In the genomic region with DNA sequence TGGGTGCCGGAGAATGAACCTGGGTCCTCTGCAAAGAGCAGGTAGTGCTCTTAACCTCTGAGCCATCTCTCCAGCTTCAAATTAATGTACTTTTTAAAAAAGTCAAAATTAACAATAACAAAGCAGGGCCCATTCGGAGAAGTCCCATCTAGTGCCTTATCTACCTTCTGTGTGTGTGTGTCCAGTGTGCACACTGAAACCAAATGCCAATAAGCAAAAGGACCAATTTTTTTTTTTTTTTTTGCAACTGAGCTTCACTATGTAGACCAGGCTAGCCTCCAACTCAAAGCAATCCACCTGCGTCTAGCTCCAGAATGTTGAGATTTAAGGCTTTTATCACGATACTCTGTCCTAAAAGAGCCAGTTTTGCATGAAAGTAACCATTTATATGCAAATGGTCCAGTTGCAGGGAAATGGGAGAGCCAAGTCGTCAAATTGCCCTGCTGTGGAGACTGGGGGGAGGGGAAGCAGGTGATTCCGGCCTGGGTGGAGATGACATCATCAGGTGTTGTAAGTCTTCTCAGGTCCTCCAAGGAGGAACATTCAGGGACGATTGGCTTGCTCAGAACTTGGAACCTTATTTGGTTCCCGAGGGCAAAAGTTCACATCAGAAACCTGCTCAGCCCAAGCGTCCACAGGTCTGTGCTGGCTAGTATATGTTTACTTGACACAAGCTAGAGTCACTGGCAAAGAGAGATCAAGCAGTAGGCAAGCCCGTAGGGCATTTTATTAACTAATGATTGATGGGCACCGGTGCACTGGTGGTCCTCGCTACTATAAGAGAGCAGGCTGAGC, we compare ENCODE assay signal across 21 mouse cellular contexts. TPM values are rescaled to one million over a fixed set of nuclear protein-coding genes. Genes with fewer than 3 reads are reported as not detected.
DNase-seq lines count a peak whose midpoint lies in the region; ATAC-seq and TF ChIP-seq lines count a peak whose summit lies in the region.
"Had no signal": no experiment of that assay in that cellular context is flagged by ENCODE, and none has a peak within 500 bp of the region (broad histone marks: within the 10 kb centered on the region; RNA-seq: fewer than 3 reads in every experiment).

No protein-coding gene starts in this region.

- no peaks in the 10 kb centered on the region for H3K27me3 ChIP-seq in lung, postnatal 0 days (replicated peaks; ENCODE audit: insufficient read depth, low read length)
- H3K27me3 ChIP-seq: embryonic facial prominence, embryonic 12.5 days; hindbrain, embryonic 12.5 days; limb, embryonic 13.5 days; liver, embryonic 15.5 days; Patski had no signal

- TF ChIP-seq CTCF in lung, postnatal 0 days (IDR thresholded peaks at IDR 0.05), result no peak

- no peaks in the 10 kb centered on the region for H3K4me1 ChIP-seq in lung, postnatal 0 days (ENCODE audit: insufficient read depth, low read depth, low read length)
- H3K4me1 ChIP-seq: embryonic facial prominence, embryonic 12.5 days; heart, embryonic 10.5 days; hindbrain, embryonic 12.5 days; limb, embryonic 13.5 days had no signal

- H3K4me3 ChIP-seq in lung, postnatal 0 days (ENCODE audit: low read depth, low read length), result no peak overlapping the region
- H3K4me3 ChIP-seq: embryonic facial prominence, embryonic 12.5 days; heart, embryonic 10.5 days; hindbrain, embryonic 12.5 days; limb, embryonic 13.5 days; liver, embryonic 15.5 days had no signal

- no peaks in the 10 kb centered on the region for H3K36me3 ChIP-seq in lung, postnatal 0 days (ENCODE audit: insufficient read depth, low read length)
- H3K36me3 ChIP-seq: embryonic facial prominence, embryonic 12.5 days; heart, embryonic 10.5 days; hindbrain, embryonic 12.5 days; limb, embryonic 13.5 days; liver, embryonic 15.5 days had no signal

- ATAC-seq in lung, postnatal 0 days, result no peak
- ATAC-seq: midbrain, embryonic 16.5 days; Patski had no signal

- DNase-seq in lung, postnatal 0 days (ENCODE audit: low spot score), result peak; percentile 17
- no peak for DNase-seq in lung, postnatal 10 days
- DNase-seq in kidney, adult 18-20 months, result peak; percentile 43
- peak; percentile 40 for DNase-seq in kidney, postnatal 10 days
- DNase-seq in cerebellum, adult 11 months, result no peak
- no peak for DNase-seq in adrenal gland, adult 18-20 months (ENCODE audit: low spot score in 2 of 2)
- no peak for DNase-seq in thymus, postnatal 4 days
- DNase-seq: adrenal gland, adult 2 months; cerebellum, adult 11-12 months; gastrocnemius, postnatal 25 days; heart, postnatal 10 days; lung, postnatal 14 days; retina, postnatal 1 day had no signal

- no peak overlapping the region for H3K9ac ChIP-seq in lung, postnatal 0 days (replicated peaks; ENCODE audit: low read depth)
- H3K9ac ChIP-seq: embryonic facial prominence, embryonic 12.5 days; hindbrain, embryonic 12.5 days; limb, embryonic 13.5 days; liver, embryonic 15.5 days had no signal

- H3K4me2 ChIP-seq in lung, postnatal 0 days (replicated peaks; ENCODE audit: low read depth, low read length), result no peak overlapping the region
- H3K4me2 ChIP-seq: embryonic facial prominence, embryonic 12.5 days; hindbrain, embryonic 12.5 days; limb, embryonic 13.5 days; liver, embryonic 15.5 days had no signal

- no peaks in the 10 kb centered on the region for H3K9me3 ChIP-seq in lung, postnatal 0 days (ENCODE audit: low read length)
- H3K9me3 ChIP-seq: embryonic facial prominence, embryonic 12.5 days; heart, embryonic 10.5 days; hindbrain, embryonic 12.5 days; limb, embryonic 13.5 days; liver, embryonic 15.5 days had no signal

- H3K27ac ChIP-seq in lung, postnatal 0 days (ENCODE audit: low read length), result no peak overlapping the region
- H3K27ac ChIP-seq: embryonic facial prominence, embryonic 12.5 days; heart, embryonic 10.5 days; hindbrain, embryonic 12.5 days; limb, embryonic 13.5 days; liver, embryonic 15.5 days had no signal

- TF ChIP-seq EP300 in lung, postnatal 0 days (IDR thresholded peaks at IDR 0.05), result no peak

- WGBS in lung, postnatal 0 days, result 61% methylated on average over 12 of the region's 12 CpGs

RNA-seq across cellular contexts. Expression of gene Hvcn1, which starts 15.1 kb away (rescaled TPM):
- 3.7 and 3.9 TPM in 2 replicates for polyA plus RNA-seq in lung, postnatal 0 days (2015; fragmentation: Nextera tagmentation; extraction: Ambion mirVana)
- total RNA-seq in adrenal gland, adult 18-20 months (2021), result 1 to 10 TPM; 1.8 to 8.5 TPM

RNA-seq across cellular contexts. Expression of gene Ppp1cc, which starts 33.4 kb away (rescaled TPM):
- 137 and 150 TPM in 2 replicates for polyA plus RNA-seq in lung, postnatal 0 days (2015; fragmentation: Nextera tagmentation; extraction: Ambion mirVana)
- total RNA-seq in adrenal gland, adult 18-20 months (2021), result 100 to 1,000 TPM; 142 to 147 TPM

RNA-seq across cellular contexts. Expression of gene Ccdc63, which starts 50.8 kb away (rescaled TPM):
- 0.18 TPM in 1 of 2 replicates, not detected in the other for polyA plus RNA-seq in lung, postnatal 0 days (2015; fragmentation: Nextera tagmentation; extraction: Ambion mirVana)
- under 1 TPM in 1 of 2 experiments, not detected in 1; 0.13 TPM for total RNA-seq in adrenal gland, adult 18-20 months (2021)
- total RNA-seq: adrenal gland, adult 2 months; gastrocnemius, postnatal 25 days had no signal
- polyA plus RNA-seq: adrenal gland, adult 2 months; embryonic facial prominence, embryonic 12.5 days; hindbrain, embryonic 12.5 days; intestine, embryonic 14.5 days; limb, embryonic 13.5 days; Patski had no signal

Comparison
In these comparisons a context has a peak if more than half of its experiments do, and no peak if none do; other contexts are left out.
1. DNase-seq: peak in lung, postnatal 0 days (single experiment), kidney, adult 18-20 months (single experiment) and kidney, postnatal 10 days (single experiment); none in lung, postnatal 10 days (single experiment), cerebellum, adult 11 months (single experiment), adrenal gland, adult 18-20 months (0 of 2) and thymus, postnatal 4 days (single experiment).